Mouse (Mus musculus) testis, adult 2 months (tissue): ENCODE results near the gene Dolpp1. TPM values are rescaled to one million over a fixed set of nuclear protein-coding genes. Genes with fewer than 3 reads are reported as not detected.
A peak's percentile ranks its signal among the peaks of the same experiment; 100 is the strongest.

ENCODE experiments used
- H3K27ac ChIP-seq: fragments of 200-500 bp; 2 replicates; pipeline ENCODE4 v1.5.1; 2012; ENCODE audit warnings: low read depth, low read length; ENCODE audit not compliant: control insufficient read depth, insufficient read depth
- H3K27me3 ChIP-seq: fragments of 200-500 bp; 2 replicates; pipeline ENCODE4 v1.6.1; 2012; ENCODE audit warnings: mild to moderate bottlenecking, low read length, moderate library complexity; ENCODE audit not compliant: control insufficient read depth, insufficient read depth
- H3K36me3 ChIP-seq: fragments of 200-500 bp; 2 replicates; pipeline ENCODE4 v1.6.1; 2012; ENCODE audit warnings: mild to moderate bottlenecking, low read length; ENCODE audit not compliant: control insufficient read depth, insufficient read depth
- H3K4me1 ChIP-seq: fragments of 200-500 bp; 2 replicates; pipeline ENCODE4 v1.6.1; 2012; ENCODE audit warnings: low read length; ENCODE audit not compliant: control insufficient read depth, insufficient read depth
- H3K4me3 ChIP-seq: fragments of 200-500 bp; 2 replicates; pipeline ENCODE4 v1.5.1; 2012; ENCODE audit warnings: low read depth, mild to moderate bottlenecking, low read length, moderate library complexity, mixed read lengths; ENCODE audit not compliant: control insufficient read depth
- CTCF ChIP-seq: fragments of 200-500 bp; IDR thresholded peaks from 2 replicates; pipeline ENCODE4 v1.5.1; 2012; ENCODE audit warnings: low read depth, mild to moderate bottlenecking, inconsistent platforms, low read length, moderate library complexity; ENCODE audit not compliant: control insufficient read depth, insufficient read depth, insufficient replicate concordance
- POLR2A ChIP-seq: fragments of 200-500 bp; IDR thresholded peaks from 2 replicates; pipeline ENCODE4 v1.6.1; 2012; ENCODE audit warnings: low read depth, mild to moderate bottlenecking, inconsistent platforms, low read length, moderate library complexity; ENCODE audit not compliant: control insufficient read depth
- polyA plus RNA-seq: library from polyadenylated mRNA; depleted of rRNA; stranded (reverse); fragments of >200 nt; gene quantifications from 2 replicates; pipeline ENCODE4 v1.2.3, GENCODE M21; 2012

The Dolpp1 gene
- polyA plus RNA-seq, 1 experiment = 32.6 TPM

- Histone ChIP-seq H3K27me3 (no peaks in the 10 kb centered on the region), H3K27ac (no peak overlapping the region), H3K36me3 (no peaks in the 10 kb centered on the region), H3K4me3 (no peak overlapping the region), H3K4me1 (peaks cover 12% of the 10 kb centered on the region)
- TF ChIP-seq CTCF = no peak
- no peak for TF ChIP-seq POLR2A
Observed at GRCm38 (mm10) chr2:30356266-30356665, 35.8 kb upstream of the Dolpp1 start.

GRCm38 (mm10) chr2:30356906-30357305 lies 35.1 kb upstream of the Dolpp1 start:
- Histone ChIP-seq H3K4me1 (peaks cover 12% of the 10 kb centered on the region), H3K36me3 (no peaks in the 10 kb centered on the region), H3K4me3 (no peak overlapping the region), H3K27ac (no peak overlapping the region), H3K27me3 (no peaks in the 10 kb centered on the region)
- TF ChIP-seq CTCF (no peak), POLR2A (no peak)

GRCm38 (mm10) chr2:30357552-30358510 lies 34.2 kb upstream of the Dolpp1 start:
- no peak for TF ChIP-seq CTCF
- TF ChIP-seq POLR2A = no peak
- H3K27ac ChIP-seq = no peak overlapping the region
- H3K4me1 ChIP-seq = peaks cover 12% of the 10 kb centered on the region

GRCm38 (mm10) chr2:30358533-30359531 lies 33.2 kb upstream of the Dolpp1 start, which contains the start of gene Sh3glb2:
Sh3glb2 (minus strand) TSS chr2:30359337.
- Histone ChIP-seq H3K27me3 (no peaks in the 10 kb centered on the region), H3K27ac (no peak within 1 kb of the TSS), H3K4me3 (peak within 1 kb of the TSS; percentile 88), H3K36me3 (no peaks in the 10 kb centered on the region), H3K4me1 (peaks cover 12% of the 10 kb centered on the region)
- TF ChIP-seq CTCF = 0 out of 2 replicates have a peak, but pooled peaks have one; percentile 24
- 0 out of 2 replicates have a peak, but pooled peaks have one; percentile 37 for TF ChIP-seq POLR2A

More at GRCm38 (mm10) chr2:30357552-30358510, 34.2 kb upstream of the Dolpp1 start:
- Histone ChIP-seq H3K4me3 (no peak overlapping the region), H3K36me3 (no peaks in the 10 kb centered on the region), H3K27me3 (no peaks in the 10 kb centered on the region)

GRCm38 (mm10) chr2:30360626-30361025 lies 31.4 kb upstream of the Dolpp1 start:
- no peak for TF ChIP-seq POLR2A
- no peaks in the 10 kb centered on the region for H3K36me3 ChIP-seq
- no peak overlapping the region for H3K4me3 ChIP-seq
- no peaks in the 10 kb centered on the region for H3K27me3 ChIP-seq
- H3K27ac ChIP-seq = no peak overlapping the region
- H3K4me1 ChIP-seq = peaks cover 21% of the 10 kb centered on the region

- H3K27me3 ChIP-seq = no peaks in the 10 kb centered on the region
- H3K4me3 ChIP-seq = no peak overlapping the region
- H3K36me3 ChIP-seq = no peaks in the 10 kb centered on the region
- TF ChIP-seq CTCF (no peak), POLR2A (no peak)
- H3K4me1 ChIP-seq = peaks cover 19% of the 10 kb centered on the region
- no peak overlapping the region for H3K27ac ChIP-seq
Observed at GRCm38 (mm10) chr2:30362865-30363264, 29.2 kb upstream of the Dolpp1 start.
